Comparison of ENCODE assay signal across 8 mouse cellular contexts in the genomic region with DNA sequence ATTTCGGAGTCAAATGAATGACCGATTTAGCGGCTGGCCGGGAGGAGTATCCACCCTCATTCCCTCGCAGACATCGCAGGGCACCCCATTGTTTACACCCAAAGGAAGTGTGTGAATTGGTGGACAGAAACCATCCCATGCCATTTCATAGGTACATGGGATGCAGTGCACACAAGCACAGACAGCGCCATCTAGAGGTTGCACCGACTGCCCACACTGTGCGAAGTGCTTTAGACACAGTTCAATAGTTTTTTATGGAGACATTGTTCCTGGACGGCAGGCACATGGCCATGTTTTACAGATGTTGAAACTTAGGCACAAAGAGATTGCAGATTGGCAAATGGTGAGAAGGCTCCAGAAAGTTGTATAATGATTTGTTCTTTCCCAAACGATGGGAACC. TPM values are rescaled to one million over a fixed set of nuclear protein-coding genes. Genes with fewer than 3 reads are reported as not detected.
DNase-seq lines count a peak whose midpoint lies in the region; ATAC-seq and TF ChIP-seq lines count a peak whose summit lies in the region.

No protein-coding gene starts in this region.

- ATAC-seq in Patski = no peak

- in situ Hi-C loops in Patski (cut with MboI; ENCODE audit: low pct_unique_long_range_greater_than_20kb) = no loop called here

- CTCF ChIA-PET in Patski (lab: Charles Lee) = interaction anchor here (1.7 kb wide), 1 partner anchor 340 kb away, joined by 4 read pairs; no protein-coding TSS in a partner anchor

- H3K27me3 ChIP-seq in Patski = peaks cover 20% of the 10 kb centered on the region

- DNase-seq in kidney, adult 11 months = peak; percentile 8
- no peak for DNase-seq in kidney, postnatal 14 days
- DNase-seq in Patski (ENCODE audit: low read depth, low spot score) = no peak
- DNase-seq in forelimb bud, embryonic 11.5 days (ENCODE audit: low read depth, low spot score) = peak; percentile 45
- peak; percentile 34 for DNase-seq in lung, postnatal 14 days
- DNase-seq in thymus, postnatal 25 days = peak; percentile 24
- no peak for DNase-seq in frontal cortex, postnatal 14 days (ENCODE audit: low spot score in 2 of 2)
- no peak for DNase-seq in Muller cell, postnatal 12 days (ENCODE audit: inconsistent ontology term)

- POLR2A ChIA-PET in Patski (lab: Charles Lee) = no interaction called here

- peak; percentile 67 for TF ChIP-seq CTCF in Patski (IDR thresholded peaks at IDR 0.05)

RNA-seq across cellular contexts. Expression of a gene that starts 5.6 kb away (rescaled TPM):
- polyA plus RNA-seq in Patski (2021) = 5.7 TPM

Comparison
In these comparisons a context has a peak if more than half of its experiments do, and no peak if none do; other contexts are left out.
1. DNase-seq: peak in kidney, adult 11 months (single experiment), forelimb bud, embryonic 11.5 days (single experiment), lung, postnatal 14 days (single experiment) and thymus, postnatal 25 days (single experiment); none in kidney, postnatal 14 days (single experiment), Patski (single experiment), frontal cortex, postnatal 14 days (0 of 2) and Muller cell, postnatal 12 days (single experiment).